Mouse (Mus musculus): ENCODE measurements around the gene C2cd3. TPM values are rescaled to one million over a fixed set of nuclear protein-coding genes. Genes with fewer than 3 reads are reported as not detected.

C2cd3 gene
- total RNA-seq, 2 experiments from 2014 or later = 23.6 to 25.8 TPM

DNA sequence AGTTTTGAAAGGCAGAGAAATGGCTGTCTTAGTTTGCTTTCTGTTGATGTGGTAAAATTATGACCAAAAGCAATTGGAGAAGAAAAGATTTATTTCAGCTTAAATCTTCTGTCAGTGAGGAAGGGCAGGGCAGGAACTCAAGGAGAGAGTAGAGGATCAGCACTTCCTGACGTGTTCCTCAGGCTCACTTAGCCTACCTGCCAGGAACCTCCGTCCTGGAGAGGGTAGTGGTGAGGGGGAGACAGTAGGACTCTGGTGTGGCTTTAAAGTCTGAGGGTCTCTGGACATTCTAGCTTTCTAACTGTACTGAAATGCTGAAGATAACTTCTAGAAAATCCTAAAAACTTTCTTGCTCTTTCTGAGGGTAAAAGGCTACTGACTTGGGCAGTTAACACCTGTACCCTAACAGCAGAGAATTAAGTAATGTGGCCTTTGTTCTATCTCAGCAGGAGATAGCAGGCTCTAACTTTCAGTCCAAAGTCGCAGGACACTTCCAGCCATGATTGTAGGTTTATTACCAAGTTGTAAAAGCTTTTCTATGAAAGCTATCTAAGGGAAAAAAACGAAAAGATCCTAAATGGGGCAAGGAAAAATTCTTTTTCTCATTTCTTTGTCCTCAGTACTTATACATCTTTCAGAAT, 29.0 kb downstream of the C2cd3 start:
- no peak for DNase-seq (ENCODE audit: low spot score in 2 of 2)

DNA sequence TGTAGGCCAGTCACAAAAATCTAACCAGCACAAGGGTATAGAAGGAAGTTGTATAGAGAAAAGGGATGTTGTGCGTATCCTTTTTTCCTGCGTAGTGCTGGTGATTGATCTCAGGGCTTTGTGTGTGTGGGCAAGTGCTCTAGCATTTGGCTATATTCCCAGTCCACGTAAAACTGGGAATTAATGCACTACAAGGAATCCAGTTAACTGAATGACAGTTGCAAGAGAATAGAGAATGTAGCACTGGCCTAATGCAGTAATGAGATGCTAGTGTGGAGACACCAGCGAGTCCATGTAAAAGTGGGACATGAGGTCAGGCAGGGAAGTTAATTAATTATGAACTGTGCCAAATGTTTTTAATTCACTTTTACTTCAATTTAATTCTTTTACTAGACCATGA, 30.7 kb downstream of the C2cd3 start:
- DNase-seq (ENCODE audit: low spot score in 2 of 2) = no peak

DNA sequence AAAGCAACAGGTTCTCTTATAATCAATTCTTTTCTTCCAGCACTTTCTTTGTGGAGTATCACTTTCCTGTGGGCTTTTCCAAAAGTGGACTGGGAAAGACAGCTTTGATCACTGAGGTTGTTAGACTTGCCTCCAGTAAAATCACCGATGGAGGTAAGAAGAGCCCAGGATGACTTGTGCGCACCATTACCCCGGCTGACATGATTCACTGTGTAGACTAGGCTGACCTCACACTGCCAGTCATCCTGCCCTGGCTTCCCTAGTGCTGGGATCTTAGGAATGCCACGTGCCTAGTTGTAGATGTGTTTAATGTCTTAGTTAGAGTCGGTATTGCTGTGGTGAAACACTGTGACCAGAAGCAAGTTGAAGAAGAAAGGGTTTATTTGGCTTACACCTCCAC, 35.6 kb downstream of the C2cd3 start:
- DNase-seq (ENCODE audit: low spot score in 2 of 2) = no peak

DNA sequence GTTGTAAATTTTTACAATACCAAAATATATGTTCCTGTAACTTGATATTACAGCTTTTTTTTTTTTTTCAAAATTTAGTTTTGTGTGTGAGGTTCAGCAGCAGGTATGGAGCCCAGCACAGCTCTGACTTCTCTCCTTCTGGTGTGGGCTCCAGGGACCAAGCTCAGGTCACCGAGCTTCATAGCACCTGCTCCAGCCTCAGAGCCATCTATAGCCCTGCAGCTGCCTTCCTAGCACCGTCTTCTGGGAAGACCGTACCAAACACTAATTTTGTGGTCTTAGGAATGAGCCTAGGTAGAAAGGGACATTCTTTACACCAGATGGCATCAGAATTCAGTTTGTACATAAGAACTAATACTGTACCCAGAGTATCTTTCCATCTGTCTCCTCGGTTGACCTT, 36.7 kb downstream of the C2cd3 start:
- no peak for DNase-seq (ENCODE audit: low spot score in 2 of 2)

DNA sequence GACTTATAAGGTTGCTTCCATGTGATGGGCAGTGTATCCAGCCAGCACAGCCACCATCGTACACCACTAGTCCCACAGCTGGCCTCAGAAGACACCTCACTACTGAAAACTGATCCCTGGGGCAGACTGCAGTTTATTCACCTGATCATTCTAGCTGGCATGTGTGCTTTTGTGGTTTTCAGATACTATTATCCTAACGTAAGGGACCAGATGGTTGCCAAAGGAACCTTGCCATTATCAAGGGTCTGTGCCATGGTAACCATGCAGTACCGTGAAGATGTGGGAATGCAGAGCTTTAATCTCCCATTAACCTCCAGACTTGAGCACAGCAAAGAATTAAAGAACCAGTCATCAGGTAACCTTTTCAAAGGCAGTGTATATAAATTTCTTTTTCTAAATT, 53.8 kb downstream of the C2cd3 start:
- DNase-seq (ENCODE audit: low spot score in 2 of 2) = no peak

DNA sequence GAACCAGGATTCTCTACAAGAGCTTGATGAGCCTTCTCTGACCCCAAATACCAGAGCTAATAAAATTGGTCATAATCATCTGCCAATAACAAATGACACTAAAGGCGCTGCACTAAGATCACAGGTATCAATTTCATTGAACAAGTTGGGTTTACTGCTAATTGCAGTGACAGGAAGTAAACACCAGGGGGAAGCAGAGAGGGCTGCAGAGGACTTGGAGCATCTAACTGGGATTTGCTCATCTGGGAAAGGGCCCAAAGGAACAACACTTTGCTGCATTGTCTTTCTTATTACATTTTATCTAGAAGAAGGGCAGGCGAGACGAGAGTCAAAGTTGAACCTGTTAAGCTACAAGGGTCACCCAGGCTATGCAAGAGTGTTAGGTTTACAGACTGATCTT, 57.1 kb downstream of the C2cd3 start:
- peak; percentile 45 to 59 for DNase-seq (ENCODE audit: low spot score in 2 of 2)

DNA sequence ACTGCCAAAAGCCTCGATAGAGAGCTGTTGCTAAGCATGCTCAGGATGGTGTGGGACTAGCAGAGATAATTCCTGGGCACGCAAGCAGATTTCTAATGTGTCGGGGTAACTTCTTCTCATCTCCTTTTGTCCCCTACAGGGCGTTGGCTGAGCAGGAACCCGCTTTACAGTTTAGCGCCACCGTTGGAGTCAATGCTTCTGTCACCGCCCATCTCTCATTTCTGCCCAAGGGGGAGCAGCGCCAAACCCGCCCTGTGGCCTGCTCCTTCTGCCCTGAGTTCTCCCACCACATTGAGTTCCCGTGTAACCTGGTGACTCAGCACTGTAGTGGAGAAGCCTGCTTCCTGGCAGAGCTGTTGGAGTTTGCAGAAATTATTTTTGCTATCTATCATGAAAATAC, 57.9 kb downstream of the C2cd3 start:
- no peak for DNase-seq (ENCODE audit: low spot score in 2 of 2)

DNA sequence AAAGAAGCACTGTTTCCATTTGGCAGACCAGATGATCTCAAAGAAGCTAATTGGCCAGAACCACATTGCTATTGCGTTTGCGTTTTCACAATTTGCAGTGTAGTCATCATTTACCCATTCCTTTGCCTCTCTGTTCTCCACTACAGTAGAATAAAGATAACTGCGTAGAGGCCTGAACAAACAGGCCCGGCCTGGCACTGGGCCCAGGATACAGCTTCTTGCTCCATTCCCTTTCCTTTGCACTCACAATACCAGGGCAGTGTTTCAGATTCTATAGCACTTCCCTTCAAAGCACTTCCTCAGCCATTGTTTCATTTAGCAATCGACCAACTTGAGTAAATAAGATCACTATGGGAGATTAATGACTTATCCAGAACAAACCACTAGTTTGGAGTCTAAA, 59.1 kb downstream of the C2cd3 start:
- no peak for DNase-seq (ENCODE audit: low spot score in 2 of 2)

DNA sequence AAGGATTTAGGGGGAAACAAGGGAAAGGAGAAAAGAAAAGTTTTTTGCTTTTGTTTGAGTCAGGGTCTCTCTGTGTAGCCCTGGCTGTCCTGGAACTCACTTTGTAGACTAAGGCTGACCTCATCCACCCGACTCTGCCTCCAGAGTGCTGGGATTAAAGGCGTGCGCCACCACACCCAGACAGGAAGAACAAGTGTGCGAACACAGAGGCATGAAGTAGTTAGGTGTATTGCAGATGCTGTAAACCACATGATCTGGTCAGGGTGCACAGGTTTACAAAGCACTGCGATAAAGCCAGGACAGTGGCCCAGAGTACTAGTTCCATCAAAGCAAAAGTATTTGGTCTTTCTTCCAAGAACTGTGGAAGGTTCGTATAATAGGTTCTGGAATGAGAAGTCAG, 61.3 kb downstream of the C2cd3 start:
- DNase-seq (ENCODE audit: low spot score in 2 of 2) = no peak

DNA sequence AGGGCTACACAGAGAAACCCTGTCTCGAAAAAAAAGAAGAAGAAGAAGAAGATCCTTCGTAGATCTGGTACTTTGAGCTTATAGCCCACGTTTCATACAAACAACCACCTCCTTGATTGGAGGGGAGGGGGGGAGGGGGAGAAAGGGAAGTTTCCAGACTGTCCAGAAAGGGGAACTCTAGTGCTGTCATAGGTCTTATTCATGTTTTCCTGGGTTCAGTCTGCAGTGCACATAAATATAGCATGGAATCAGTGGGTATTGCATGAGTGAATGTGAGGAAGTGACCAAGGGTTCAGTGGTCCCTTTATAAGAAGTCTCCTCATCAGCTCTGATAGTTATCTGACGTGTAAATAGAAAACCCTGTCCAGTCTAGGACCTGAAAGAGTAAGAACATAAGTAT, 71.7 kb downstream of the C2cd3 start:
- no peak for DNase-seq (ENCODE audit: low spot score in 2 of 2)

DNA sequence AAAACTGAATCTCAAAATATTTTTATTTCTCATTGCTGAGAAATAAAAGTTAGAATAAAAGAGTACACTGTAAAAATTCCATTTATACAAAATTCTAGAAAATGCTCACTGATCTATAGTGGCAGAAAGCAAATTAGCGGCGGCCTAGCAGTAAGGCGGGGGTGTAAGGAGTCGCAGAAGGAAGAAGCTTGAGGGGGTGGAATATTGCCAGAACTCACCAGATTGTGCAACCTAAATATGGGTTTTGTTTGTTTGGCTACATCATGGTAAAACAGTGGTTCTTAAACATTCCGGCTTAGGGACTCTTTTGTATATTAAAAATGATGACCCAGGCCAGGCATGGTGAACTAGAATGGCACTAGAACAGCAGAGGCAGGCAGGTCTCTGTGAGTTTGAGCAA, 74.2 kb downstream of the C2cd3 start:
- DNase-seq (ENCODE audit: low spot score in 2 of 2) = no peak

DNA sequence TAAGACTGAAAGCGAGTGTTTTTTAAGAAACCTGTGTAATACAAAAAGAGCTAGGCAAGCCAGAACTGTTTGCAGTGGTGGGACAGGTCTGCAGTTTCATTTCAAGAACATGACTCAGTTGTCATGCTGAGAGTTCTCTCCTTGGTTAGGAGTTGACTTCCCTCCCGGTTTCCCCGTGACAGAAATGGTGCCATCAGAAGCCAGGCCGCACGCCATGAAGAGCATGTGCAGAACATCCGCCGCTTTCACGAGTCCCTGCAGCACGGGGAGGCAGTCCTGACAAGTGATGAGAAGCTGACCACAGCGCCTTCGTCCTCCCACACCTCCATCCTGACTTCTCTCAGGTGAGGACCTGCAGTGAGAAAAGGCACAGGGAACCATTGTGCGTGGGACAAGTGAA, 76.5 kb downstream of the C2cd3 start:
- no peak for DNase-seq (ENCODE audit: low spot score in 2 of 2)

DNA sequence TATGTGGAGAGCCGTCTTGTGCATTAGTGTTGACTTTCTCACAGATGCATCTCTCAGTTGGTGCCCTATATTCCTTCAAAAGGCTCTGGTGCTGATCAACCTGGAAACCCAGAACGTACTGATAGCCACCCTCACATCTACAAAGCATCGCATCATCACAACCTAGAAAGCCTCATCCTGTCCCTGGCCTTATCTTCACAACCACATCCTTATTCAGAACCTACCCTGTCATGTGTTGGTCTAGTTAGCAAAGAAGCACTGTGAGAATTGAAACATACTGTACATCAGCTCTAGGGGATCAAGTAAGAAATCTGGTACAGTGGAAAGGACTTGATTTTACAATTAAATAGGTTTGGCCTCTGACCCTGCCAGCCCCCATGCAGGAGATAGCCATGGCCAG, 77.0 kb downstream of the C2cd3 start:
- DNase-seq (ENCODE audit: low spot score in 2 of 2) = no peak

DNA sequence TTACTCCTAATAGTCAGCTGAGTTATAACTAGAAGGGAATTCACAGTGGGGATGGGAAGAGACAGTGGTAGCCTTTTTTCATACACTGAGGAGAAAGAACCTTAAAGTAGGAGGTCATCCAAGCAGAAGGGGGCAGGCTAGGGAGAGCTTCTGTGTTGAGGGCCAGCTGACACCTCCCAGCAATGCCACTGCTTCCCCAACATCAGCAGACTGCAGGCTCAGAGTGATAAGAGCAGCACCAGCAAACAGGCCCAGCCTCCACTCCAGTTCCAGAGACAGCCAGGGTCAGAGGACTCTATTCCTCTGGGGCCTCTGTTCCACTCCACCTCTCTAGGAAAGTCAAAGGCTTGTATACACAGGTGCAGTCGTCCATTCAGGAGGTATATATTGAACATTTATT, 86.1 kb downstream of the C2cd3 start:
- DNase-seq (ENCODE audit: low spot score in 2 of 2) = no peak

DNA sequence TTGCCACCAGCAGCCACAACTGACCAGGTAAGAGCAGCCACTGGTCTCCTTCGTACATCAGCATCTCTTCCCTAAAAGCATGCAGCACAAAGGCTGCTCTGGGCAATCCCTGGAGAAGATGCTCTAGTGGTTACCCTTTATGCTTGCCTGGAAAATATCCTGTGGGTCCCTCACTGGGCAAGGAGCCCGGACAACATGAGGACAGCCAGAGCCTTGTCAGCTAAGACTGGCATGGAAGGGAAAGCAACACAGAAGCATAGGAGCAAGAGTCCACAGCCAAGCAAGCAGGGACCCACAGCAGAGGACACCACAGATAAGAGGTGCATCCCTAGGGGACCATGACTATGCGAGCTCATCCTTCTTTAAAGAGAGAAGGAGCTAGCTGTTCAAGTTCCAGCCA, 87.8 kb downstream of the C2cd3 start:
- DNase-seq (ENCODE audit: low spot score in 2 of 2) = no peak

DNA sequence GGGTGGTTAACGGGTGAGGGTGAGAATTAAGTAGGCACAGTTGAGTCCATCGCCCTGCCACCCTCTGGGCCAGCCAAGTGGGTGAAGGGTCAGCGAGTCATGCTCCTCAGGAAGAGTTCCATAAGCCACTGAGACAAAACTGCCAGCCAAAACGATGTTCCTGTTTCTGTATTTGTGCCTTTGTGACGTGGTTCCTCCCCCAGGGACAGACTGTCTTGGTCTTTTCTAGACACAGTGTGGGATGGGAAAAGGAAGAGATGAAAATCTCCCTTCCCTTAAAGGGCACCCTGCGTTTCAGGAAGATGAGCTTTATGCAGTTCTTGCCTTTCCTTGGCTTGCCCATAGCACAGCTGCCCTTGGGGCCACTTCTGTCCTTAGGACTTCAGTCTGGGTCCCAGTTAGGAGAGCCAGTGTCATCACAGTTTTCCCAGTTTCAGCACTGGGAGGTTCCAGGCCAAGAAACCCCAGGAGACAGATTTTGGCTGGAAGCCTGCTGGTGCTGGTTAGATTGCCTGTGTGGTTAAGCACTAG, 89.7 kb downstream of the C2cd3 start:
- DNase-seq (ENCODE audit: low spot score in 2 of 2) = peak; percentile 68 to 75

DNA sequence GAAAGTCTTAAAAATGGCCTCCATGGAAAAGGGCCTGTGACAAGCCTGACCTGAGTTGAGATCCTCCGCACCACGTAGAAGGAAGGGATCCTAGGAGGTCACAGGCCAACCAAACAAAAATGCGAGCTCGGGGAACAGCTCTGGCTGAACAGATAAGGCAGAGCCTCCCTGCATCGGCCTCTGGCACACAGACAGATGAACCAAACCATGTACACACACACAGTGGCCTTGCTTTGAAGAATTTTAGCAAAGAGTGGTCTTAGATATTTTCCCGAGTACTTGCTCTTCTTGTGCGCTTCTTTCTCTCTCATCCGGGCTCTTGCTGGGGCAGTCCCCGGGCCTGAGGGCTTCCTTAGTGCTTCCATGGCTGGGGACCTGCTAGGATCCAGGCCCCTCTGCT, 91.2 kb downstream of the C2cd3 start:
- no peak for DNase-seq (ENCODE audit: low spot score in 2 of 2)

DNA sequence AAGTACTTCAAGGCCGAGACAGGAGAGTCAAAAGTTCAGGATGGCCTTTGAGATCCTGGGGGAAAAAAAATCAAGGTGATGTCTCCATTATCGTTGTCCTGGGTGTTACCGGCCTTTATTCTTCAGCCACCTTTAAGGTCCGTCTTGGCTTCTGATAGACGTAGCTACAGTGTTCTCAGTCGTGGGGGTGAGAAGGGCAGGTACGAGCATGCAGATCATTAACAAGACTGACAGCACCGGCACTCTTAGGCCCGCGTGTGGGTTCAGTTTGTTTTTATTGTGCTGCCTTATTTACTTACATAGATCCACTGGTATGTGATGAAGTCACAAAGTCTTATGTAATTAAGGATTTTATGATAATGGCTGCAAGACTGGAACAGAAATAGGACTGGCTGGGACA, 91.7 kb downstream of the C2cd3 start:
- DNase-seq (ENCODE audit: low spot score in 2 of 2) = no peak

DNA sequence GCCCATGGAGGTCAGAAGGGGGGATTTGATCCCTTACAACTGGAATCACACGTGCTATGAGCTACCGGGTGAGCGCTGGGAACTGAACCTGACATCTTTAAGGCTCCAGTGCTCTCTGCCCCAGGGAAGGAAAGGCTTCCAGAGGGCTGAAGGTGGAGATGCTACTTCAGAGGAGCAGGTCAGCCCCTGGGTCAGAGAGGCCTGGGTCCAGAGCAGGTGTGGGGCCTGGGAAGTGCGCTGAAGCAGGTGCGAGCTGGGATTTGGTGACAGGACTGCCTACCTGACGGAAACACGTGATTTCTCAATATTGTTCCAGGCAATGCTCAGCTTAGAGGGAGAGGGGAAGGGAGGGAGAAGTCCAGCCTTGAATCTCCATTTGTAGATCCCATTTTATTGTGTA, 92.2 kb downstream of the C2cd3 start:
- no peak for DNase-seq (ENCODE audit: low spot score in 2 of 2)

DNA sequence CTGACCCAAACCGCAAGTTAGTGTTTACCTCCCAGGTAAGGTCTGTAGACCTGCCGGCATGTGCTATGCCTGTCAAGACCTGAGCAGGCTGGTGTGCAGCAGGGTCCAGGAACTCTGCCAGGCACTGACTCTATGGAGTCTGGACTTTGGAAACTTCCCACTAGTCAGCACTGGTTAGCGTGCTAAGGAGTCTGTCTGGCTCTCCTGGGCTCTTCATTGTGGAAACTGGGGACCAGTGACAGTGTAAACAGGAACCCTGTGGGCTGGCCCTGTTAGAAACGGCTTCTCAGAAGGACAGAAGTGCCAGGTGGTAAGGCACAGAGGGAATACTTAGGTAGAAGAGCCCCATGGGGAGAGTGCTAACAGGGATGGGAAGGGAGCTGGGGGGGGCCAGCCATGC, 93.2 kb downstream of the C2cd3 start:
- no peak for DNase-seq (ENCODE audit: low spot score in 2 of 2)

DNA sequence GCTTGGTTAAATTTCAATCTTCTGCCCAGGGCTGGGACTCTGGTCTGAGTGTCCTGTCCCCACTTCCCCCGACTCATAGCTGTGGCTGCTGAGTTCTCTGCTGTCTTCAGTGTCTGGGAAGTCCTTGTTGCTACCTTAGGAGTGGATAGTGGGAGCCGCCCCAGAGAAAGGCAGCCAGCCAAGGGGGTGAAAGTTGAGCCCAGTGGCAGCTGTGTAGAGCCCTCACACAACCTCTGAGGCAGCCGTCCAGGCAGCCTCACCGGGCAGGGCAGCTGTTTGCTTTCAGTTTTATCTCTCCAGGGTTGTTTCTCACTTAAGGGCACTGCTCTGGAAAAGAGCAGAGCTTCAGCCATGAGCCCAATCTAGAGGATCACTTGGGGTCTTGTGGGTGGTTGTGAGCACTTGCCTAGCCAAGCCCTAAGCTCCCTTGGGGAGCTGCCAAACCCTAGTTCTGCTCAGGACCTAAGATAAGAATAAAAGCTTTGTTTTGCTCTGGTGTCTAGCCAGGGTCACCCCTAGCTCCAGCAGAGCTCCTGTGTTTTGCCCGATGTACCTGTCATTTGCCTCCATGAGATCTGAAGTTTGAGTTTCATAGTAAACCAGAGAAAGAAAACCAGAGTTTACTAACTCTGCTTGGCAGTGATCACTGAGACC, 93.8 kb downstream of the C2cd3 start:
- no peak for DNase-seq (ENCODE audit: low spot score in 2 of 2)

DNA sequence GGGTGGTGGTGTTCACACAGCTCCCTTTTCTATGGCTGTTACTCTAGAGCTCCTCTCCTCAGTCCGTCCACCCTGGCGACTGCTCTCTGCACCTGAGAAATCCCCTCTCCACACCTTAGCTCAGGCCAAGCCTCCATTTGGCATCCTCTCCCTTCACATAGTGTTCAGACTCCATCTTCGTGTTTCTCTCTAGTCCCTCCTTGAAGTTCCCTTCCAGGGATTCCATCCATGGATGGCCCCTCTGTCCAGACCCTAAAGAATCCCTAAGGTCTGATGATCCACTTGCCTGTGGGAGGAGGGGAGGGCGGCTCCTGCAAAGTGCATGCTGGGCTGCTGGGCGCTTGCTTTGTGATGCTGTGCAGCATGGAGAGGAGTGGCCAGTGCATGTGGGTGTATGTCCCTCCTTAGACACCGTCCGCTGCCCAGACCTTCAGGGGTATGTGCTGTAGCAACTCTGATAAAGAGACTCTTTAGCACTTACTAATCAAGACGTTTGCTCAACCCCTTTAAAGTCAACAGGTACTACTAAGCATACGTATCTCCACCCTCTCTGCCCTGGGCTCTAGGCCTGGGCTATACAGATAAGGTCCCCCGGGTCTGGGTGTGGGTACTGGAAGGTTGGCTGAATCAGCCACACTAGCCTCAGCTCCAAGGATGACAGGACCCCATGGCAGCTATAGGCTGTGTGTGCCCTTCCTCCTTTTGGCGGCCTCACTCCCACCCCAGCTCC, 94.9 kb downstream of the C2cd3 start:
- no peak for DNase-seq (ENCODE audit: low spot score in 2 of 2)

DNA sequence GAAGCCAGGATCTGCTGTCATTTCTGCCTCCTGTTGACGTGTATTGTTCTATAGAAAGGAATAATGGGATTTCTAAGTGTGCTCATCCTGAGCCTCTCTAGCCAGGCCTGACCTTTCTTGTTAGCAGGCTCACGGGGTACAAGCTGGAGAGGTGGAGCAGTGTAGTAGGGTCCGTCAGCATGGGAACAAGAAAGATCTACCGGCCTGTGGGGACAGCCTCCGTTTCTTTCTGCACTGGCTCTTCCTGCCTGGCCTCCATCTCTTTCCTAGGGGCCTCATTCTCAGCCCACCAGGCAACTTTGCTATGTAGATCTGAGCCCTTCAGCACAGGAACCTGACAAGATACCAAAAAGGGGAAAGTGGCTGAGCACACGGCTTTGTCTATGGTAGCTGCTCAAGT, 96.7 kb downstream of the C2cd3 start:
- DNase-seq (ENCODE audit: low spot score in 2 of 2) = no peak

Measured in left cerebral cortex, adult 18-20 months (tissue).